ENCODE assay signal across 15 mouse cellular contexts in genomic region chr4:89405624-89406167, GRCm38 (mm10).
"Had no signal": no experiment of that assay in that cellular context is flagged by ENCODE, and none has a peak within 500 bp of the region (broad histone marks: within the 10 kb centered on the region; RNA-seq: fewer than 3 reads in every experiment).

No protein-coding gene starts in this region.

- H3K4me1 ChIP-seq: neural tube, embryonic 15.5 days; stomach, embryonic 15.5 days had no signal

- H3K9ac ChIP-seq: neural tube, embryonic 15.5 days; stomach, embryonic 15.5 days had no signal

- H3K27me3 ChIP-seq: neural tube, embryonic 15.5 days; stomach, embryonic 15.5 days had no signal

- DNase-seq: retina, postnatal 1 day; right cerebral cortex, adult 18-20 months; right cerebral cortex, postnatal 14 days; right cerebral cortex, postnatal 25 days; right cerebral cortex, postnatal 4 days; spleen, adult 18-20 months; thymus, adult 18-20 months; thymus, adult 2 months; thymus, postnatal 14 days; thymus, postnatal 25 days; thymus, postnatal 36 days; thymus, postnatal 4 days had no signal

- H3K4me3 ChIP-seq: neural tube, embryonic 15.5 days; stomach, embryonic 15.5 days had no signal

- H3K9me3 ChIP-seq: neural tube, embryonic 15.5 days; stomach, embryonic 15.5 days had no signal

- H3K27ac ChIP-seq: neural tube, embryonic 15.5 days; stomach, embryonic 15.5 days; stomach, postnatal 0 days had no signal

- H3K4me2 ChIP-seq: neural tube, embryonic 15.5 days; stomach, embryonic 15.5 days had no signal

- H3K36me3 ChIP-seq: neural tube, embryonic 15.5 days; stomach, embryonic 15.5 days had no signal
